Mouse (Mus musculus): ENCODE results near the gene Mkks. TPM values are rescaled to one million over a fixed set of nuclear protein-coding genes. Genes with fewer than 3 reads are reported as not detected.
A peak's percentile ranks its signal among the peaks of the same experiment; 100 is the strongest.
"Not testable (repeated sequence)": the region's sequence is repeated elsewhere in the genome, so short reads cannot be mapped to it uniquely, and the experiment has no call there.

The Mkks gene
- polyA plus RNA-seq, 1 experiment from 2014 or later = 14.7 TPM

DNA sequence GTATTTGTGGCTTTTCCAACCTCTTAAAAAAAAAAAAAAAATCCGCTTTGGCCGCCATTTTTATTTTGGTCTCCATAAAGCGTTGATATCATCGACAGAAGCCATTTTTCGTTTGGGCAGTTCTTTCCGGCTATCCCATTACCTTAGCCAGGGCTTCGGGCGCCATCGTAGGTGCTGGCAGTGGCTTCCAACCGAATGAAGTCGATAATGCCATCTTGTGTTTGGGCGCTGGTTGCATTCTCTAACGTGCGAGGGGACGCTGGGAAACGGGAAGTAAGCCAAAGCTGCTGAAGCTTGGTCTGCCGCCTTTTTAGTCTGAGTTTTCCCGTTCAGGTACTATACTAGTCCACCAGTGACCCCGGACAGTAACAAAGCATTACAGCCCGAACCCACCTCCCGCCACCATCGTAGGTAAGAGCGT lies 772 bp upstream of the Mkks start:
- Histone ChIP-seq H3K27ac (peak overlapping the region; percentile 87), H3K4me3 (ENCODE audit: inconsistent target) (peak overlapping the region; percentile 79), H3K36me3 (ENCODE audit: inconsistent target) (no peaks in the 10 kb centered on the region), H3K79me2 (ENCODE audit: inconsistent target) (peaks cover 80% of the 10 kb centered on the region)
- under 1% methylated on average over 23 of the region's 23 CpGs for WGBS (ENCODE audit: missing documents)

DNA sequence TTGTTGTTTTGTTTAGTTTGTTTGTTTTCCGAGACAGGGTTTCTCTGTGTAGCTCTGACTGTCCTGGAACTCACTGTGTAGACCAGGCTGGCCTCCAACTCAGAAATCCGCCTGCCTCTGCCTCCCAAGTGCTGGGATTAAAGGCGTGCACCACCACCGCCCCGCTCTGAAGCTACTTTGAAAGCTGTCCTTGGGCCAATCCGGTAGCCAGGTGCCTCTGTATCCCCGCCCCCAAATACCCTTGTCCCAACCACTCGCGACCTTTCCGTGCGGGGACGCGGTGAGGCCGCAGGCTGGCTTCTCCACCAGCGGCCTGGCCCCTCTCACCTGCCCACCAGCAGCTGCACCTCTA lies 497 bp downstream of the Mkks start:
- peak overlapping the region; percentile 79 for H3K4me3 ChIP-seq (ENCODE audit: inconsistent target)
- peaks cover 80% of the 10 kb centered on the region for H3K79me2 ChIP-seq (ENCODE audit: inconsistent target)
- peak overlapping the region; percentile 87 for H3K27ac ChIP-seq
- not testable (repeated sequence) for H3K36me3 ChIP-seq (ENCODE audit: inconsistent target)
- 4% methylated on average over 15 of the region's 15 CpGs for WGBS (ENCODE audit: missing documents)

DNA sequence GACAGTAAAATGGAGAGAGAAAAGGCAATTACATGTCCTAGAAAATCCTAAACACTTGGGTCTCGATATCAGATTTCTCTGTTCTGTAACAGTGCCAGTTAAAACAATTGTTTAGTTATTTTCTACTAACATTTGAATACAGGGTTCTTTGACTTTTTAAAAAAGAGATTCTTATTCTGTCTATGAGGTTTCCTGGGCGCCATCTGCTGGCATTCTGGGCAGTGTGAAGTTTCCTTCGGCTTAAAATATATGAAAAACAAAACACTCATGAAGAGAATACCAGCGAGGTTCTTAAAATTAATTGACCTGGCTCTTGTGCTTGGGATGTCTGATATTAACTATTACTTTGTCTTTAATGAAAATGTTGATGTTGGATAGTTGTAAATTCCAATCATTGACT lies 4.3 kb downstream of the Mkks start:
- Histone ChIP-seq H3K27ac (no peak overlapping the region), H3K4me3 (ENCODE audit: inconsistent target) (no peak overlapping the region), H3K79me2 (ENCODE audit: inconsistent target) (peaks cover 52% of the 10 kb centered on the region), H3K36me3 (ENCODE audit: inconsistent target) (peaks cover 19% of the 10 kb centered on the region)
- WGBS (ENCODE audit: missing documents) = 73% methylated on average over 4 of the region's 4 CpGs

DNA sequence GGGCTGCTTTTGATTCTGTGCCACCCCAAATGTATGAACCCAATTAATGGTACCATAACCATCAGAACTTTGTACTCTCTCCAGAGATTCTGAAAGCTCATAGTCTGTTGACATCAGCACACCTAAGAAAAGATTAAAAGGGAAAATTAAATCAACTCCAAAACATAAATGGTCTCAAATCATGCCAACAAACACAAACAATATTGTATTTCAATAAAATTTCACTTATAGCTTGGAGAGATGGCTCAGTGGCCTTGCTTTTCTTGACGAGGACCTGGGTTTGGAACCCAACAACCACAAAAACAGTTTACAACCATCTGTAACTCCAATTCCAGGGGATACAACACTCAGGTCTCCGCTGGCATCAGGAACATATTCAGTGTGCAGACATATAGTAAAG lies 5.6 kb downstream of the Mkks start, which contains the start of gene AL731706.2:
AL731706.2 (minus strand) TSS at position 101 of the 400 bp plus-strand sequence.
- Histone ChIP-seq H3K4me3 (ENCODE audit: inconsistent target) (no peak within 1 kb of the TSS), H3K79me2 (ENCODE audit: inconsistent target) (peaks cover 51% of the 10 kb centered on the region), H3K27ac (no peak within 1 kb of the TSS), H3K36me3 (ENCODE audit: inconsistent target) (peaks cover 32% of the 10 kb centered on the region)
- WGBS (ENCODE audit: missing documents) = 89% methylated on average over 2 of the region's 2 CpGs

GRCm38 (mm10) chr2:136854543-136855388 lies 36.4 kb downstream of the Mkks start:
- Histone ChIP-seq H3K27ac (no peak overlapping the region), H3K36me3 (ENCODE audit: inconsistent target) (no peaks in the 10 kb centered on the region), H3K4me3 (ENCODE audit: inconsistent target) (no peak overlapping the region), H3K79me2 (ENCODE audit: inconsistent target) (no peaks in the 10 kb centered on the region)
- WGBS (ENCODE audit: missing documents) = 85% methylated on average over 5 of the region's 5 CpGs

GRCm38 (mm10) chr2:136850366-136850765 lies 40.8 kb downstream of the Mkks start:
- no peak overlapping the region for H3K4me3 ChIP-seq (ENCODE audit: inconsistent target)
- no peak overlapping the region for H3K27ac ChIP-seq
- no peaks in the 10 kb centered on the region for H3K79me2 ChIP-seq (ENCODE audit: inconsistent target)
- WGBS (ENCODE audit: missing documents) = 63% methylated on average over 3 of the region's 3 CpGs
- no peaks in the 10 kb centered on the region for H3K36me3 ChIP-seq (ENCODE audit: inconsistent target)

DNA sequence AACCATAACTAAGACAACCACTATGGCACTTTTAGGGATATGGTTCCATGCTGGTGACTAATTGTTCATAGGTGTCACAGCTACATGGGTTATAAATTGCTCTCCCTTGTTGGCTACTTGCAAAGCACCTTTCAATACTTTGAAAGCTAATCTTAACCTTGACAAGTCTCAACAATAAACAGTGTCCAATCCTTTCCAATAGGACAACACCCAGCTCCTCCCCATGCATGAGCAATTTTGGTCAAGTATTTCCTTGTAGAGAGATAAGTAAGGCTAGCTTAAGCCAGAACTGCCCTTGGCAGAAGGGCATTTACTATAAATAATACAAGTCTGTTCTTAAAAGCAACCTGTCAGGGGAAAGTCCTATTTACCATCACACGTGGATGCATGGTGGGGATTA lies 53.2 kb downstream of the Mkks start:
- no peak overlapping the region for H3K4me3 ChIP-seq (ENCODE audit: inconsistent target)
- no peaks in the 10 kb centered on the region for H3K36me3 ChIP-seq (ENCODE audit: inconsistent target)
- WGBS (ENCODE audit: missing documents) = no CpG with 5 or more reads among the region's 1 CpGs
- no peak overlapping the region for H3K27ac ChIP-seq
- no peaks in the 10 kb centered on the region for H3K79me2 ChIP-seq (ENCODE audit: inconsistent target)

DNA sequence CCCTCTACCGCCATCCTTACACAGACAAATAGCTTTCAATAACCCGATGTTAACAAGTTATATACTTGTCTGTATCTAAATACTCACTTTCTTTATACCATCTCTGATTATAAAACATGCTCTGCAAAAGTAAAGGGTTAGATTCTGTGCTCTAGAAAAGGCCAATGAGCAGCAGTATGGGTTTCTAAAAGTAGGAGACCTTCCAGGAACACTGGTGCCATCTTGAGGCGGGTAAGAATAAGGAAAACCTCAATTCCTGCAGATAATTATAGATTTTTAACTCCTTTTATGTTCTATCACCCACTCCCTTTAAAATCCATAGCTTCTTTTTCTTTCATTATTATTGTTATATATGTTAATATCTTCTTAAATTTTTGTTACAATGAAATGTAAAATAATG lies 55.3 kb downstream of the Mkks start:
- no peaks in the 10 kb centered on the region for H3K36me3 ChIP-seq (ENCODE audit: inconsistent target)
- no peak overlapping the region for H3K27ac ChIP-seq
- 82% methylated on average over 3 of the region's 3 CpGs for WGBS (ENCODE audit: missing documents)
- no peaks in the 10 kb centered on the region for H3K79me2 ChIP-seq (ENCODE audit: inconsistent target)
- no peak overlapping the region for H3K4me3 ChIP-seq (ENCODE audit: inconsistent target)

DNA sequence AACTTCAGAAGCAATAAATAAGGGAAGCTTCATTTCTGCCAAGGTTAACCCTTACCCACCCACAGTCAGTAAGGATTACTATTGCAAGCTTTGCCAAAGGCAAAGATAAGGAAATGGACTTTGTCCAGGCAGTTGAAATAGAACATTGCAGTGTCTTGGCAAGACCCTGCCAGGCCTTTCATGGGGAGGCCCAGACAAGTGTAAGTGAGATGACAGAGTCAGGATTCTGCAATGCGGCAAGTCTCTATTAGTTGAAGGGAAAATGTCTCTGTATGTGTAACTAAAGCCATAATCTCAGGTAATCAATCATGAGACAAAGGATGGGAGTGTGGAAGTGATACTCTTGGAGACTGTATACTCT lies 56.5 kb downstream of the Mkks start:
- WGBS (ENCODE audit: missing documents) = 100% methylated on average over 1 of the region's 1 CpGs
- H3K79me2 ChIP-seq (ENCODE audit: inconsistent target) = no peaks in the 10 kb centered on the region

GRCm38 (mm10) chr2:136833976-136834714 lies 57.0 kb downstream of the Mkks start:
- 76% methylated on average over 3 of the region's 3 CpGs for WGBS (ENCODE audit: missing documents)
- Histone ChIP-seq H3K27ac (no peak overlapping the region), H3K36me3 (ENCODE audit: inconsistent target) (no peaks in the 10 kb centered on the region), H3K79me2 (ENCODE audit: inconsistent target) (no peaks in the 10 kb centered on the region), H3K4me3 (ENCODE audit: inconsistent target) (no peak overlapping the region)

More for the DNA sequence above, 56.5 kb downstream of the Mkks start:
- H3K4me3 ChIP-seq (ENCODE audit: inconsistent target) = no peak overlapping the region
- no peak overlapping the region for H3K27ac ChIP-seq
- H3K36me3 ChIP-seq (ENCODE audit: inconsistent target) = no peaks in the 10 kb centered on the region

DNA sequence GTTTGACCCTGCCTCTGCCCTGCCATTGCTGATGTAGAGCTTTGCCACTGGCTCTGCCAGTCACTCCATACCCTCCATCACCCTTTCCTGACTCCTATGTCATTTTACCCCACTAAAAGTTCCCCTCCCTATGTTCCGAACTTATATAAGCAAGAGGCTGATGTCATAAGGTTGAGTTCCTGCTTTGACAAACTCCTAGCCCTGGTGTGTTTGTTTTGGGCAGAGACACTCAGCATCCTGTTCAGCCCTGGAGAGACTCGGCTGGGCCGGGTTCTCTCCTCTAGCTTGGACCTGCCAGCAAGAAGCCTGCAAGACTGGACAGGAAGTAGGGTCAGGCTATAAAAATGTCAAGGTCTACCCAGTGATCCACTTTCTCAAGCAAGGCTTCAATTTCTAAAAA lies 58.3 kb downstream of the Mkks start:
- Histone ChIP-seq H3K4me3 (ENCODE audit: inconsistent target) (no peak overlapping the region), H3K36me3 (ENCODE audit: inconsistent target) (no peaks in the 10 kb centered on the region), H3K79me2 (ENCODE audit: inconsistent target) (no peaks in the 10 kb centered on the region), H3K27ac (no peak overlapping the region)
- WGBS (ENCODE audit: missing documents) = 80% methylated on average over 3 of the region's 3 CpGs

DNA sequence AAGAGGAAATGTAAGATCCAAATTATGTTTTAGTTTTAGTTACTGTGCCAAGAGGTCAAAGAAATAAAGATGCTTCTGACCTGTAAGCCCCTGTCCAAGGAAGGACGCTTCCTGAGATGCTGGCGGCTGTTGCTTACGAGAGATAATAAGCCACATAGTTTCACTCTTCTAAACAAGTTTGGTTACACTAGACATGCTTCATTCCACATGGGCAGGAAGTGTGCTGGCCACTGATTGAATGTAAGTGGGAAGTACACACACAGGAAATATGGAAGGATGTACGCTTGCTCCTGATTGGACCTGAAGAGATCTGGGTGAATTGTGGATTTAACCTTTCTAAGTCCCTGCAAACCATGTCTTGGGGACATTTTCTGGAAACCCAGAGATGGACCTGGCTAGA lies 63.6 kb downstream of the Mkks start:
- Histone ChIP-seq H3K27ac (no peak overlapping the region), H3K36me3 (ENCODE audit: inconsistent target) (no peaks in the 10 kb centered on the region), H3K79me2 (ENCODE audit: inconsistent target) (no peaks in the 10 kb centered on the region), H3K4me3 (ENCODE audit: inconsistent target) (no peak overlapping the region)
- 33% methylated on average over 4 of the region's 4 CpGs for WGBS (ENCODE audit: missing documents)
